Mouse (Mus musculus): ENCODE measurements at regions not wholly inside any gene's neighbourhood (a gene's known extent, or its start where the extent isn't known, plus 50 kb on each side); places are given as distances from the start of the nearest gene placed in this dataset.
"Not testable (repeated sequence)": the region's sequence is repeated elsewhere in the genome, so short reads cannot be mapped to it uniquely, and the experiment has no call there.

GRCm38 (mm10) chr12:93812963-93813733 lies 1878.9 kb upstream of the Flrt2 start:
- H3K9me3 ChIP-seq = no peaks in the 10 kb centered on the region
- ATAC-seq (ENCODE audit: insufficient number of reproducible peaks, insufficient read depth, low FRiP score, low TSS enrichment, low read depth) = no peak
- H3K4me3 ChIP-seq = no peak overlapping the region
- H3K4me2 ChIP-seq = no peak overlapping the region
- H3K27ac ChIP-seq = no peak overlapping the region
- no peaks in the 10 kb centered on the region for H3K36me3 ChIP-seq
- no peaks in the 10 kb centered on the region for H3K4me1 ChIP-seq
- no peak overlapping the region for H3K9ac ChIP-seq
- no peaks in the 10 kb centered on the region for H3K27me3 ChIP-seq

GRCm38 (mm10) chr12:93850944-93851520 lies 1841.0 kb upstream of the Flrt2 start:
- Histone ChIP-seq H3K9ac (no peak overlapping the region), H3K27ac (no peak overlapping the region), H3K4me1 (no peaks in the 10 kb centered on the region), H3K27me3 (no peaks in the 10 kb centered on the region), H3K4me3 (no peak overlapping the region), H3K36me3 (no peaks in the 10 kb centered on the region), H3K4me2 (no peak overlapping the region), H3K9me3 (no peaks in the 10 kb centered on the region)
- WGBS = 55% methylated on average over 1 of the region's 1 CpGs
- ATAC-seq (ENCODE audit: insufficient number of reproducible peaks, insufficient read depth, low FRiP score, low TSS enrichment, low read depth) = no peak

- H3K36me3 ChIP-seq = no peaks in the 10 kb centered on the region
- no peaks in the 10 kb centered on the region for H3K9me3 ChIP-seq
- WGBS = 57% methylated on average over 1 of the region's 1 CpGs
- no peak for ATAC-seq (ENCODE audit: insufficient number of reproducible peaks, insufficient read depth, low FRiP score, low TSS enrichment, low read depth)
- H3K4me1 ChIP-seq = no peaks in the 10 kb centered on the region
- H3K9ac ChIP-seq = no peak overlapping the region
- H3K27ac ChIP-seq = no peak overlapping the region
- no peak overlapping the region for H3K4me3 ChIP-seq
- no peaks in the 10 kb centered on the region for H3K27me3 ChIP-seq
- no peak overlapping the region for H3K4me2 ChIP-seq
Observed at GRCm38 (mm10) chr12:93851660-93852059, 1840.4 kb upstream of the Flrt2 start.

DNA sequence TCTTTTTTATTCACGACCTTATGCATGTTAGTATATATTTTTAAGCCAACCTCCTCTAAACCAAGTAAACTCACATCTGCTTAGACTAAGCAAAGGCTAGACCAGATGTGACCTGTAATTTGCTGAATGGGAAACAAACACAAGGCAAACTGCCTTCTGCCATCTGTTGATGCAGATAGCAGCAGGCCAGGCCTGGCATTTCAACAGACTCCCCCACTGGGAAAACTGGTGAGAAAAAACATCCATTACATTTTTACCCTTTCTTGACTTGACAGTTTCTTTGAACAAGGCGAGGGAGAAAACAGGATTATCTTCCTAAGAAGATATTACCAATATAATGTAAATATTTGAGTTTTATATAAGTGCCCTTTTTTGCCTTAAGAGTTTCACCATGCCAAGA lies 1806.1 kb upstream of the Flrt2 start:
- 79% methylated on average over 2 of the region's 2 CpGs for WGBS
- no peak overlapping the region for H3K4me3 ChIP-seq
- H3K27ac ChIP-seq = no peak overlapping the region
- no peak overlapping the region for H3K9ac ChIP-seq
- H3K36me3 ChIP-seq = no peaks in the 10 kb centered on the region
- H3K27me3 ChIP-seq = no peaks in the 10 kb centered on the region
- no peaks in the 10 kb centered on the region for H3K9me3 ChIP-seq
- ATAC-seq (ENCODE audit: insufficient number of reproducible peaks, insufficient read depth, low FRiP score, low TSS enrichment, low read depth) = no peak
- no peaks in the 10 kb centered on the region for H3K4me1 ChIP-seq
- no peak overlapping the region for H3K4me2 ChIP-seq

GRCm38 (mm10) chr12:93890109-93890508 lies 1801.9 kb upstream of the Flrt2 start:
- Histone ChIP-seq H3K4me2 (no peak overlapping the region), H3K9ac (no peak overlapping the region), H3K27ac (no peak overlapping the region), H3K27me3 (no peaks in the 10 kb centered on the region), H3K9me3 (no peaks in the 10 kb centered on the region), H3K36me3 (no peaks in the 10 kb centered on the region), H3K4me1 (no peaks in the 10 kb centered on the region), H3K4me3 (no peak overlapping the region)
- WGBS = 92% methylated on average over 3 of the region's 3 CpGs
- ATAC-seq (ENCODE audit: insufficient number of reproducible peaks, insufficient read depth, low FRiP score, low TSS enrichment, low read depth) = no peak

DNA sequence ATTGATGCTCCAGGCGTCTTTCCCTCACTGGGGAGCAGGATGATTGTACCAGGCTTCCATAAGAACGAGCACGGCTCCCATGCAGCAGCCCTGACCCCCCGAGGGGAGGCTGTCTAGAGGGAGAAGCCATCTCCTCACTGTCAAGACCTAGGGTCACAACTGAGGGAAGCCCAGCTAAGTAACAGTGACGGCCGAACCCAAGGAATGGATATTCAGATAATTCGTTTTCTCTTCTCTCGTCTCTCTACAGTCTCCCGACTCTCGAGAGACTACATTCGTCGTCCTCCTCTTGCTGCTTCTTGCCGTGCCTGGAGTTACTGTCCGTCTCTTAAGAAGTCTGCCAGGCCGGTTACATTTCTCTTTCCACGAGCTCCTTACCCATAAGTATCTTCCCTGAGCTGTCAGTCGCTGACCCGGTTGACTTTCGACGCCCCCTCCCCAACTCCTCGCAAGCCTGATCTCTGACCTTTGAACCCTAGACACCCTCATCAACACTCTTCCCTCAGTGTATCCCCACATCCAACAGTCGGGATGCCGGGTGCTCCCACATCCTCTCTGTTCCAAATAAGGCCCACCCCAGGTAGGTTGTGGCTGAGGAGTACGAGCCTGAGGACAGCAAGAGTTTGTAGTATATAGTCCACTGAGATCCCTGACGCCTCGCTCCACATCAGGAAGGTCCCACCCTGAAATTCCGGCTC lies 1763.3 kb upstream of the Flrt2 start:
- 75% methylated on average over 1 of the region's 27 CpGs for WGBS
- H3K27me3 ChIP-seq; H3K4me2 ChIP-seq; H3K36me3 ChIP-seq; H3K27ac ChIP-seq; H3K4me3 ChIP-seq; H3K9me3 ChIP-seq; H3K9ac ChIP-seq; ATAC-seq (ENCODE audit: insufficient number of reproducible peaks, insufficient read depth, low FRiP score, low TSS enrichment, low read depth); H3K4me1 ChIP-seq: not testable (repeated sequence)

- H3K27me3 ChIP-seq = not testable (repeated sequence)
Observed at GRCm38 (mm10) chr12:93929239-93929563, 1762.8 kb upstream of the Flrt2 start.

GRCm38 (mm10) chr12:93930242-93930641 lies 1761.8 kb upstream of the Flrt2 start:
- not testable (repeated sequence) for H3K27ac ChIP-seq; H3K9ac ChIP-seq; H3K27me3 ChIP-seq; ATAC-seq (ENCODE audit: insufficient number of reproducible peaks, insufficient read depth, low FRiP score, low TSS enrichment, low read depth); H3K4me3 ChIP-seq; H3K36me3 ChIP-seq; H3K4me2 ChIP-seq; H3K9me3 ChIP-seq; H3K4me1 ChIP-seq
- 93% methylated on average over 11 of the region's 11 CpGs for WGBS

More at GRCm38 (mm10) chr12:93929239-93929563, 1762.8 kb upstream of the Flrt2 start:
- not testable (repeated sequence) for H3K27ac ChIP-seq; ATAC-seq (ENCODE audit: insufficient number of reproducible peaks, insufficient read depth, low FRiP score, low TSS enrichment, low read depth); H3K9me3 ChIP-seq; H3K36me3 ChIP-seq; H3K4me1 ChIP-seq; H3K9ac ChIP-seq; H3K4me2 ChIP-seq; H3K4me3 ChIP-seq
- 87% methylated on average over 4 of the region's 7 CpGs for WGBS

DNA sequence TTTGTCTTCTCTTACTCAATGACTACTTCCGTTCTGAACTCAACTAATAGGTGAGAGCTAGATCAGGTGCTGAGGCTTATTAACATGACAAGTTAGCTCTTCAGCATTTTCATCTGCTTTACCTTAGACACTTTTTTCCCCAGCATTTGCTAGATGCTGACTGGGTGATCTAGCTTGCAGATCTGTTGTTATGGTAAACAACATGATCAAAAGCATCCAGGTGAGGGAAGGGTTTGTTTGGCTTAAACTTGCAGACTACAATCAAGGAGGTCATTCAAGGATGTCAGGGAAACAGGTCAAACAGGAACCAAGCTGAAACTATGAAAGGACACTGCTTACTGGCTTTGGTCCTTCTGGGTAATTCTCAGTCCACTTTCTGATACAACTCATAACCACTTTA lies 1731.2 kb upstream of the Flrt2 start:
- H3K4me1 ChIP-seq = no peaks in the 10 kb centered on the region

GRCm38 (mm10) chr12:93981307-93981706 lies 1710.7 kb upstream of the Flrt2 start:
- Histone ChIP-seq H3K4me1 (no peaks in the 10 kb centered on the region), H3K4me2 (no peak overlapping the region), H3K27me3 (no peaks in the 10 kb centered on the region), H3K9me3 (no peaks in the 10 kb centered on the region), H3K4me3 (no peak overlapping the region), H3K9ac (no peak overlapping the region), H3K36me3 (no peaks in the 10 kb centered on the region), H3K27ac (no peak overlapping the region)
- WGBS = 68% methylated on average over 1 of the region's 1 CpGs
- no peak for ATAC-seq (ENCODE audit: insufficient number of reproducible peaks, insufficient read depth, low FRiP score, low TSS enrichment, low read depth)

More for the DNA sequence above, 1731.2 kb upstream of the Flrt2 start:
- no peaks in the 10 kb centered on the region for H3K36me3 ChIP-seq
- no peak overlapping the region for H3K4me2 ChIP-seq
- ATAC-seq (ENCODE audit: insufficient number of reproducible peaks, insufficient read depth, low FRiP score, low TSS enrichment, low read depth) = no peak
- no peak overlapping the region for H3K27ac ChIP-seq
- no peak overlapping the region for H3K4me3 ChIP-seq
- 70% methylated on average over 1 of the region's 1 CpGs for WGBS
- H3K27me3 ChIP-seq = no peaks in the 10 kb centered on the region
- H3K9me3 ChIP-seq = no peaks in the 10 kb centered on the region
- no peak overlapping the region for H3K9ac ChIP-seq

- 66% methylated on average over 1 of the region's 1 CpGs for WGBS
- Histone ChIP-seq H3K4me1 (no peaks in the 10 kb centered on the region), H3K9ac (no peak overlapping the region), H3K27ac (no peak overlapping the region), H3K4me3 (no peak overlapping the region), H3K27me3 (no peaks in the 10 kb centered on the region), H3K4me2 (no peak overlapping the region), H3K9me3 (no peaks in the 10 kb centered on the region), H3K36me3 (no peaks in the 10 kb centered on the region)
- no peak for ATAC-seq (ENCODE audit: insufficient number of reproducible peaks, insufficient read depth, low FRiP score, low TSS enrichment, low read depth)
Observed at GRCm38 (mm10) chr12:93991531-93991930, 1700.5 kb upstream of the Flrt2 start.

- Histone ChIP-seq H3K27me3 (no peaks in the 10 kb centered on the region), H3K36me3 (no peaks in the 10 kb centered on the region), H3K4me1 (no peaks in the 10 kb centered on the region), H3K9me3 (no peaks in the 10 kb centered on the region), H3K4me2 (no peak overlapping the region), H3K27ac (no peak overlapping the region), H3K4me3 (no peak overlapping the region), H3K9ac (no peak overlapping the region)
- no peak for ATAC-seq (ENCODE audit: insufficient number of reproducible peaks, insufficient read depth, low FRiP score, low TSS enrichment, low read depth)
- 59% methylated on average over 6 of the region's 6 CpGs for WGBS
Observed at GRCm38 (mm10) chr12:93993875-93994274, 1698.2 kb upstream of the Flrt2 start.
